Mouse (Mus musculus) G1E (cell line): ENCODE data around the gene Tsnaxip1. TPM values are rescaled to one million over a fixed set of nuclear protein-coding genes. Genes with fewer than 3 reads are reported as not detected.
A peak's percentile ranks its signal among the peaks of the same experiment; 100 is the strongest.

ENCODE experiments used
- ATAC-seq: 2 replicates; pipeline ENCODE4 v1.8.0; 2016; ENCODE audit warnings: mild to moderate bottlenecking; ENCODE audit not compliant: insufficient number of reproducible peaks, poor library complexity, low FRiP score, severe bottlenecking; ENCODE audit errors: extremely low read depth
- DNase-seq: peaks from one replicate; pipeline ENCODE4 v3.0.0; 2012; ENCODE audit warnings: low spot score
- H3K27me3 ChIP-seq: 2 replicates; pipeline ENCODE4 v1.6.1; 2012; ENCODE audit warnings: mild to moderate bottlenecking, low read length, inconsistent platforms; ENCODE audit not compliant: insufficient read depth
- H3K36me3 ChIP-seq: replicated peaks from 2 replicates; pipeline ENCODE3; 2012; ENCODE audit warnings: mild to moderate bottlenecking, inconsistent platforms
- H3K4me1 ChIP-seq: 2 replicates; pipeline ENCODE4 v1.6.1; 2012; ENCODE audit warnings: low read depth, low read length, inconsistent platforms, mixed read lengths; ENCODE audit not compliant: insufficient read depth
- H3K4me3 ChIP-seq: 2 replicates; pipeline ENCODE4 v1.5.1; 2012; ENCODE audit warnings: low read depth, mild to moderate bottlenecking, inconsistent platforms, low read length, moderate library complexity, mixed read lengths
- H3K9me3 ChIP-seq: replicated peaks from 2 replicates; pipeline ENCODE4 v1.6.1; 2012; ENCODE audit warnings: inconsistent platforms
- CTCF ChIP-seq: IDR thresholded peaks from 2 replicates; pipeline ENCODE4 v1.5.1; 2012; ENCODE audit warnings: low read depth, low read length, inconsistent platforms, mixed read lengths
- GATA1 ChIP-seq: IDR thresholded peaks from 2 replicates; pipeline ENCODE4 v1.6.1; 2012; ENCODE audit warnings: borderline replicate concordance, low read length, inconsistent platforms, mixed read lengths
- GATA2 ChIP-seq: IDR thresholded peaks from 2 replicates; pipeline ENCODE4 v1.6.1; 2012; ENCODE audit warnings: low read depth, low read length, inconsistent platforms, borderline replicate concordance
- POLR2AphosphoS5 ChIP-seq: IDR thresholded peaks from 2 replicates; pipeline ENCODE4 v1.6.1; 2012; ENCODE audit warnings: low read depth, low read length, inconsistent platforms; ENCODE audit not compliant: insufficient replicate concordance
- TAL1 ChIP-seq: conservative IDR thresholded peaks from 2 replicates; pipeline ENCODE4 v1.6.1; 2012; ENCODE audit warnings: low read depth, low read length, inconsistent platforms, mixed read lengths
- polyA plus RNA-seq: library from polyadenylated mRNA; stranded (reverse); fragments of >175 nt; gene quantifications from 2 replicates; pipeline ENCODE4 v1.2.3, GENCODE M21; 2012
- total RNA-seq, 2 experiments: library from RNA; stranded (forward) in 1 of 2; stranded (reverse) in 1 of 2; fragments of 200-1000 nt in 1 of 2; fragments of >200 nt in 1 of 2; fragmentation: Nextera tagmentation in 1 of 2; gene quantifications; 2 replicates each; pipeline ENCODE4 v1.2.3; 2014 to 2017

The Tsnaxip1 gene
- total and polyA plus RNA-seq, 3 experiments = 0.16 TPM; not detected in 2

- Histone ChIP-seq H3K9me3 (no peaks in the 10 kb centered on the region), H3K4me1 (peaks cover 40% of the 10 kb centered on the region), H3K4me3 (peak overlapping the region; percentile 77), H3K36me3 (peaks cover 41% of the 10 kb centered on the region), H3K27me3 (no peaks in the 10 kb centered on the region)
- ATAC-seq = no peak
- no peak for DNase-seq
- no peak for TF ChIP-seq TAL1
- no peak for TF ChIP-seq GATA2
- no peak for TF ChIP-seq POLR2AphosphoS5
- no peak for TF ChIP-seq CTCF
- no peak for TF ChIP-seq GATA1
Measured at GRCm38 (mm10) chr8:105852146-105852729, 24.7 kb downstream of the Tsnaxip1 start.

GRCm38 (mm10) chr8:105853178-105853577, 25.6 kb downstream of the Tsnaxip1 start, which contains the start of gene Cenpt:
Gene Cenpt, minus strand, starts transcription at chr8:105853278.
- DNase-seq (no peak), ATAC-seq (no peak)
- no peak for TF ChIP-seq GATA2
- TF ChIP-seq TAL1 = no peak
- no peak for TF ChIP-seq CTCF
- no peak for TF ChIP-seq POLR2AphosphoS5
- TF ChIP-seq GATA1 = no peak
- Histone ChIP-seq H3K4me1 (peaks cover 49% of the 10 kb centered on the region), H3K36me3 (peaks cover 41% of the 10 kb centered on the region), H3K27me3 (no peaks in the 10 kb centered on the region), H3K4me3 (no peak within 1 kb of the TSS), H3K9me3 (no peaks in the 10 kb centered on the region)

- TF ChIP-seq POLR2AphosphoS5 (no peak), GATA1 (no peak), CTCF (no peak), TAL1 (no peak), GATA2 (no peak)
- no peaks in the 10 kb centered on the region for H3K27me3 ChIP-seq
- H3K4me1 ChIP-seq = peaks cover 59% of the 10 kb centered on the region
- ATAC-seq (no peak), DNase-seq (no peak)
- peaks cover 37% of the 10 kb centered on the region for H3K36me3 ChIP-seq
- H3K4me3 ChIP-seq = peak overlapping the region; percentile 77; the same call in 1 of the 2 replicates
- no peaks in the 10 kb centered on the region for H3K9me3 ChIP-seq
Measured at GRCm38 (mm10) chr8:105854303-105854702, 26.8 kb downstream of the Tsnaxip1 start.

- DNase-seq (peak; percentile 86), ATAC-seq (peak; percentile 59)
- Histone ChIP-seq H3K4me1 (peaks cover 62% of the 10 kb centered on the region), H3K9me3 (no peaks in the 10 kb centered on the region), H3K27me3 (no peaks in the 10 kb centered on the region), H3K4me3 (peak within 1 kb of the TSS; percentile 77), H3K36me3 (peaks cover 32% of the 10 kb centered on the region)
- TF ChIP-seq CTCF (peak; percentile 80), GATA2 (no peak), POLR2AphosphoS5 (no peak), GATA1 (no peak), TAL1 (no peak)
Measured at GRCm38 (mm10) chr8:105854715-105855216, 27.2 kb downstream of the Tsnaxip1 start, which contains the start of gene Thap11. Gene Thap11, plus strand, starts transcription at chr8:105855132.

- no peaks in the 10 kb centered on the region for H3K27me3 ChIP-seq
- no peaks in the 10 kb centered on the region for H3K9me3 ChIP-seq
- TF ChIP-seq TAL1 = no peak
- no peak for TF ChIP-seq GATA1
- TF ChIP-seq CTCF = no peak
- TF ChIP-seq GATA2 = no peak
- no peak for TF ChIP-seq POLR2AphosphoS5
- ATAC-seq = no peak
- peak overlapping the region; percentile 77 for H3K4me3 ChIP-seq
- H3K36me3 ChIP-seq = peaks cover 27% of the 10 kb centered on the region
- H3K4me1 ChIP-seq = peaks cover 61% of the 10 kb centered on the region
- DNase-seq = peak; percentile 18
Measured at GRCm38 (mm10) chr8:105855248-105856167, 28.0 kb downstream of the Tsnaxip1 start.

GRCm38 (mm10) chr8:105856168-105856835, 28.8 kb downstream of the Tsnaxip1 start:
- no peak for DNase-seq

More at GRCm38 (mm10) chr8:105856168-105856835, 28.8 kb downstream of the Tsnaxip1 start:
- no peak for TF ChIP-seq GATA2
- TF ChIP-seq TAL1 = no peak
- TF ChIP-seq POLR2AphosphoS5 = no peak
- no peak for TF ChIP-seq GATA1
- no peak for TF ChIP-seq CTCF
- Histone ChIP-seq H3K36me3 (peaks cover 27% of the 10 kb centered on the region), H3K4me3 (peak overlapping the region; percentile 77), H3K9me3 (no peaks in the 10 kb centered on the region), H3K4me1 (peaks cover 57% of the 10 kb centered on the region), H3K27me3 (no peaks in the 10 kb centered on the region)
- no peak for ATAC-seq
